Mouse (Mus musculus) left cerebral cortex, adult 18-20 months (tissue): Measurements from ENCODE around the gene Atp6v1e2. TPM values are rescaled to one million over a fixed set of nuclear protein-coding genes. Genes with fewer than 3 reads are reported as not detected.

ENCODE experiments used
- DNase-seq, 2 experiments: peaks; one replicate each; pipeline ENCODE4 v3.0.0; 2021 to 2022; ENCODE audit warnings: low spot score in 2 of 2, mixed read lengths in 1 of 2
- long read RNA-seq, 2 experiments: library from polyadenylated mRNA; stranded (forward); transcript quantifications; one replicate each; pipeline ENCODE4 v2.0.0; 2021
- total RNA-seq, 2 experiments: library from RNA; stranded (reverse); gene quantifications; 2 replicates each; pipeline ENCODE4 v1.2.3; 2021

Gene Atp6v1e2
- not detected for total RNA-seq
- long read RNA-seq, experiment 1: 0 reads
- long read RNA-seq, experiment 2: 0 reads

DNA sequence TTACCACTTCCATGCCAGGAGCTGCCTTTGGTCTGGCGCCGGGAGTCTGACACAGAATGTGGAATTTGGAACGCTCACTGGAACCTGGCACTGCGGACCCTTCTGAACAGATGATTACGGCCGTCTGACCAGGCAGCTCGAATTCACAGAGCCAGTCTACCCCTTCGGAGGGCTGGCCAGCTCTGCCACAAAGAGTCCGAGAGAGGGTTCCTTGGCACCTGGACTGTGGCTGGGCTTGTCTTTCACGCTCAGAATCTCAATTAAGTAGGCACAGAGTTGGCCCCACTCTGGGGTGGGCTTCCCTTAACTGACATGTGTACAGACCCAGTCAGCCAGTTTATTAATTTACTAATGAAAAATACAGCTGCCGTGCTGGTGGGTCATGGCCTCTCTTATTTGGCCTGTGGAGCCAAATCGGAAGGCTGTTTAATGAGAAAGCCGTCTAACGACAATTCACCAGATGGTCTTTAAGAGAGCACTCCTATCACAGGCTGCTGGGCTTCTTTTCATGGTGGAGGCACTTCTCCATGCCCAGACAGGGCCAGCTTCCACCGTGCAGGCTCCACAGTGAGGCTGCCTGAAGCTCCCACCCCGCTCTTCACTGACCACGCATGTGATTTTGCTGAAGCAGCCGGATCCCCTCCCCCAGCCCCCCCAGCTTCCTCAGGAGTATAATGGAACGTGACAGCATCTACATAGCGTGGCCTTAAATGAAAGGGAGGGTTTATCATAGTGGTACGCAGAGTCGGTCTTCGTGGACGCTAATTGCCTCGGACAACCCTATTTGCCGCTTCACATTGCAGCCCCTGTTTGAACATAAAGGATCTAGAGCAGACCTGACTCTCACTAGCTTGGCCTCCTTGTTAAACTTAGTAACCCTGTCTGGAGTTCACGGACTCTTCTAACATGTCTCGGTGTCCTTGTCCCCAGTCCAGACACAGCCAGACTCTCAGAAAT is at the start of gene Atp6v1e2:
Gene Atp6v1e2 (minus strand): TSS at position 58 of the 957 bp plus-strand sequence.
- no peak for DNase-seq

DNA sequence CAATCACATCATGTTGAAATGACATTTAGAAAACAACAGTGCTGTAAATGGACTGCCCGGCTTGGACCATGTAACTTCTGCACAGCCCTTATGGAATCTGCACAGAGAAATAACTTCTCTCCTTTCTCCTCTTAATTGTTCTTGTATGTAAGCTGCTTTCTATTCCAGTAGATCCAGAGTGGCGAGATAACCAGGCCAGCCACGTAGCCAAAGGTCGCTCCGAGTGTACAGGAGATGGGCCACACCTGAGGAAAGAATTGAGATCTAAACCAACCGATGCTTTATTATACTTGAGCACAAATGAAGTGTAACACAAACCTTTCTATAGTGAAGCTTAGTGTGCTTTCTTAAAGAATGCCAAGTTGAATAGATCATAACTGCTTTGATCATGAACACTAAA is 49.6 kb upstream of the Atp6v1e2 start:
- DNase-seq: no peak

DNA sequence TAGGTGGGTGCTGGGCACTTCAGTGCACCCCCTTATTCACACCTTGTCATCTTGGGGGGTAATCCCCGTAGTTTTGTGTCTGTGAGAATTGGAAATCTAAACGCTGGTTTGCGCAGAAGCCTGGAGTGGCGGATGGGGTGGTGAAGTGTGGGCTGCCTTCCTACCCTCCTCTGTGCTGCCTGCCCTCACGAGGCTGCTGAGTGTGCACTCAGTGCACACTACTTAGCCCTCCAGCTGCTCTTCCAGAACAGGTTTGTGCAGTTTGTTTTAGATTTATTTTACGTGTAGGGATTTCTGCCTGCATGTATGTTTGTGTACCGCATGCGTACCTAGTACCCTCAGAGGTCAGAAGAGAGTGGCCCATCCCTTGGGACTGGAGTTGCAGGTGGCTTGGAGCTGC is 43.6 kb upstream of the Atp6v1e2 start:
- no peak for DNase-seq

DNA sequence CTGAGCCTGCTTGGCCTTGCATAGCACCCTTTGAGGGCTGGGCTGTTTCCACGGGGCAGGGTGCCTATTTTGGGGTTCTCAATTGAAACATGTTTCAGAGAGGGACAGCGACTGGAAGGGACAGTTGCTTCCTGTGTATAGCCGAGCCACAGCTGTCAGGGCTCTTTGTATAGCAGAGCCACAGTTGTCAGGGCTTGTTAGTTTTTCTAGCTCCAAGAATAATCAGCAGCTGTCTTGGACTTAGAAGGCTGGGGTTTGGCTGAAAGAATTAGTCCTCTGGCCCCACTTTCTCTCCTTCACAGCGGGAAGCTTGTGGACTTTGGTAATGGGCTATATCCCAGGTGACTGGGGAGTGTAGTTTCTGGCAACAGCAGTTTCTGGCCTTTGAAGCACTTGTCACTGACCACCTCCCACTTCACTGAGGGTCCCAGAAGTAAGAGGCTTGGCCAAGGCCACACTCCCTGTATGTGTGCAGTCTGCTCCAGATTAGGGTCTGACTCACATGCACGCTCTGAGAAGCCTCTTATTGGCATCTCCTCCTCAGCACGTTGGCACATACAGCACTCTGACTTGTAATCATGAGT is 41.0 kb upstream of the Atp6v1e2 start:
- DNase-seq: no peak

DNA sequence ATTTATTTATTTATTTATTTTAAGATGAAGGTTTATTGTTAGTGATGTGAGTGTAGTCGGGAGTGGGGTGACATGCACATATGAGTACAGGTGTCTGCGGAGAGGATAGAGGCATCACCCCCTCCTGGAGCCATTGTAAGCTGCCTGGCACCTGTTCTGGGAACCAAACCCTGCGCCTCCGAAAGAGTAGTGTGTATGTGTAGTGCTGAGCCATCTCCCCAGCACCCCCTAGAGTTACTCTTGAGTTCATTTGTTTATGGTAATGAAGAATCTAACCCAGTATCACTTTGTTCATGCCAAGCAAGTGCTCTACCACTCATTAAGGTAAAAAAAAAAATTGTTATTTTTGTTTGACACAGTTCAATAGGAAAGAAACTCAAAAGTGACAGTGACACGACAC is 40.5 kb upstream of the Atp6v1e2 start:
- no peak for DNase-seq

DNA sequence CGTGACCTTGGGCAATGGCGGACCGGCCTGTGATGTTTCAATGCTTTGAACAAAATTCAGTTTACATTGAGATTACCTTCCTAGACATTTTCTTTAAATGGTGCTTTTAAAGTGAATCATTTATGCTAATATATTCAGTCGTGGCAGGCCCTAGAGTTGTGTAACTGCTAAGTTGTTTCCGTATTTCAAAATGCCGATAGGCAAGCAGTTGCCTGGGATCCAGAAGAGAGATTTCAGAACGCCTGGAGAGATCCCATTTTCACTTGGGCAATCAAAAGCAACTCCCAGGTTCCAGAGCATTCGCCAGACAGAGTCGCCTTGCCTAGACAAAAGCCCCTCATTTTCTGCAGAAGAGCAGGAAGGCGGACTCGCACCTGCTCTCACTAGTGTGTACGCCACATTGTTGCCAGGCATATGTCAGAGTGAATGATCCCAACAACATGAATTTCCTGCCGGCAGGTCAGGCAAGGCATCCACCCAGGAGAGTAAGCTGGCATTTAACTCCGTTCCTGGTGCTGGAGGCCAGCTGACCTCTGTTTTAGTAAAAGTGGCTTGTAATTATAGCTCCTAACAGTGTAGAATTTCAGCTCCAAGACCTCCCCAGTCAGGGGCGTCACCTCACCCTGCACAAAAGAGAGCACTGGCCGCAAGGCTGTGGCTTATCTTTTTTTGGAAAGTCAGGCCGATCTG is 38.9 kb upstream of the Atp6v1e2 start:
- DNase-seq: no peak

DNA sequence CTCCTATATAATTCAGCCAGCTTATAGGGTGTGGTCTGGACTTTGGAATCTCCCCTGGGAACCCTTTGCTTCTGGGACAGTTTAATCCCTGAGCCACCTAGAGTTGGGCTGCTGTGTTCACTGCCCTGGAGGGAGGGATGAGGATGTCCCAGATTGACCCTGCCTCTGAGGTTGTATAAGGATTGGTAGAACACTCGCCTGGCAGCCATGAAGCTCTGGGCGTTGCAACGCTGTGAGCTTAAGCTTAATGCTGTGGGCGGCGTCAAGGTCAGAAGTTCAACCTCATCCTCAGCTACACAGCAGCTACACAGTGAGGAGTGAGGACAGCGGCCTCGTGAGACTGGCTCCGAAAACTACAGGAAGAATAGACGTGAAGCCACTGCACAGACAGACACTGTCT is 34.8 kb upstream of the Atp6v1e2 start:
- no peak for DNase-seq

DNA sequence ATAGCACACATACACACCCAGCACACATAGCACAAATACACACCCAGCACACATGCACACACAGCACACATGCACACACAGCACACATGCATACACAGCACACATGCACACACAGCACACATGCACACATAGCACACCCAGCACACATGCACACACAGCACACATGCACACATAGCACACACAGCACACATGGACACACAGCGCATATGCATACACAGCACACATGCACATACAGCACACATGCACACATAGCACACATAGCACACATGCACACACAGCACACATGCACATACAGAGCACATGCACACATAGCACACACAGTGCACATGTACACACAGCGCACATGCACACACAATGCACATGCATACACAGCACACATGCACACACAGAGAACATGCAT is 34.0 kb upstream of the Atp6v1e2 start:
- DNase-seq: no peak

DNA sequence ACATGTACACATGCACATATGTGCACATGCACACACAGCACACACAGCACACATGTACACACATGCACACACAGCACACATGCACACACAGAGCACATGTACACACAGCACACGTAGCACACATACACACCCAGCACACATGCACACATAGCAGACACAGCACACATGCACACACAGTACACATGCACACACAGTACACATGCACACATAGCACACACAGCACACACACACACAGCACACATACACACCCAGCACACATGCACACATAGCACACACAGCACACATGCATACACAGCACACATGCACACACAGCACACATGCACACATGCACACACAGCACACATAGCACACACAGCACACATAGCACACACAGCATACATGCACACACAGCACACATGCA is 33.5 kb upstream of the Atp6v1e2 start:
- DNase-seq: no peak

DNA sequence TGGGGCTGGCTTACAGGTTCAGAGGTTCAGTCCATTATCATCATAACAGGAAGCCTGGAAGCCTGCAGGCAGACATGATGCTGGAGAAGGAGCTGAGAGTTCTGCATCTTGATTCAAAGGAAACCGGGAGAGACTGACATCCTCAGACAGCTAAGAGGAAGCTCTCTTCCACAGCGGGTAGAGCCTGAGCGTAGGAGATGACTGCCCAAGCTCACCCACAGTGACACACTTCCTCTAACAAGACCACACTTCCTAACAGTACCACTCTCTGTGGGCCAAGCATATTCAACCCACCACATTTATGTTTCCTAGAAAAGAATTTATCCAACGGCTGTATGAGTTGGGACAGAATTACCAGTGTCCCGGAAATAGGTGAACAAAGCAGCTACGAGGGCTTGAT is 30.8 kb upstream of the Atp6v1e2 start:
- no peak for DNase-seq

DNA sequence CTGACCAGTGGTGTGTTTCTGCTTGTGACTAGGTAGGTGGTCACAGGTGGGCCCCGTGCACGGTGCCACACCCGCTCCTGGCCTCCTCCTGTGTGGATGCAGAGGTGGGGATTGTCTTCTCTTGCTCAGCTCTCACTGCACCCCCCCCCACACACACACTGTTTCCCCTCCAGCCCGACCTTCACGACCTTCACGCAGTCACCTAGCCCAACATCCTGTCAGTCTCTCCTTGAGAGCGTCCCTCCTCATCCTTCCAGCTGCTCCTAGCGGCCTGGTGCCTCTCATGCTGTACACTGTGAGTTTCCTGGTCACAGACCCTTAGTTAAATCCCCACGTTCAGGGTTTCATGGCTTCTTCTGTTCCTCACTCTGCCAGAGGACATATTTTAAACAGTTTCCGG is 28.7 kb upstream of the Atp6v1e2 start:
- DNase-seq: no peak

DNA sequence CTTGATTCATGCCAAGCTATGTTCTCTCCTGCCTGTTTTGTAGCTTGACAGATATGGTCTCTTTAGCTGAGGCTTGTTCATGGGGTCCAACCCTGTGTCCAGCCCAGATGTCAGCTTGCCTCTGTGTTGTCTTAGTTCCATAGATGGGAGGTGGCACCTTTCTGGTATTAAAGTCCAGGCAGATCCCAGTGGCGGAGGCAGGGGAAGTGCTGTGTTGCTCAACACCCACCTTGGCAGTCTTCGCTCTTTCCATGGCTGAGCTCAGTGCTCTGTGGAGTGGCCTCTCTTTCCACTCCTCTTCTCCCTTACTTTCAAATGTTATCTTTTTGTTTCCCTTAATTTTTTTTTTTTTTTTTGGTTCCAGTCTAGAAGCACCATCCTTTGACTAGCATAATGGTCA is 25.4 kb upstream of the Atp6v1e2 start:
- no peak for DNase-seq

DNA sequence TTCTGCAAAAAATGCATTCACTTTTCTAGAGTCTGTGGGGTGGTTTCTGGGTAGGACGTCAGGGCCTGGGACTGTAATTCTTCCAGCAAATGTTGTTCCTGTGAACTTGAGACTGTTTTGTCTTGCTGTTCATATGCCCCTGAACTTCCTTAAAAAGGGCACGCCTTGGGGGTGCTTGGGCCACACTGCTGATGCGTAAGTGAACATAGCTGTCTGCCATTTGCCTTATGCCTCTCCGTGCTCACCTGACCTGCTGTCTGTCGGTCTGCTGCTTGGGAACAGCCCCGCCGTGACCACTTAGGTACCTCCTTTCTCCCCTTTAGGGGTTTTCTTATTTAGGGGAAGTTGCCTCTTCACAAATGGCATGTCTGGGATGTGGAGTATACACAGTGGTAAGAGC is 24.2 kb upstream of the Atp6v1e2 start:
- DNase-seq: no peak

DNA sequence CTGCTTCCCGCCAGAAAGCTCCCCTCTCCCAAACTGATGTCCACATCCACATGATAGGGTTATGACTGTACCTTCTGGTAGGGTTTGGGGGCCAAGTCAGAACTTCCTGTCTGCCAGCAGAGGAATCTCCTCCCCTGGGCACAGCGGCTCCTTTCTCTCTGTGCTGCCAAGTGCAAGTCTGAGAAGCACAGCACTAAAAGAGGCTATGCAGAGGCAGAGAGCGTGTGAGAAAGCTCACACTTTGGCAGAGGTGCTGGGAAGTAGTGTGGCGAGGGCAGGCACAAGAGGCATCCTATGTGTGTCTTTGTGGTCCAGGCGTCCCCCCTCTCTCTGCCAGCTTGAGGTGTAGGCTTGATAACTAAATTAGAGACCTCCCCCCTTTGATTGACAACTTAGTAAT is 23.3 kb upstream of the Atp6v1e2 start:
- no peak for DNase-seq

DNA sequence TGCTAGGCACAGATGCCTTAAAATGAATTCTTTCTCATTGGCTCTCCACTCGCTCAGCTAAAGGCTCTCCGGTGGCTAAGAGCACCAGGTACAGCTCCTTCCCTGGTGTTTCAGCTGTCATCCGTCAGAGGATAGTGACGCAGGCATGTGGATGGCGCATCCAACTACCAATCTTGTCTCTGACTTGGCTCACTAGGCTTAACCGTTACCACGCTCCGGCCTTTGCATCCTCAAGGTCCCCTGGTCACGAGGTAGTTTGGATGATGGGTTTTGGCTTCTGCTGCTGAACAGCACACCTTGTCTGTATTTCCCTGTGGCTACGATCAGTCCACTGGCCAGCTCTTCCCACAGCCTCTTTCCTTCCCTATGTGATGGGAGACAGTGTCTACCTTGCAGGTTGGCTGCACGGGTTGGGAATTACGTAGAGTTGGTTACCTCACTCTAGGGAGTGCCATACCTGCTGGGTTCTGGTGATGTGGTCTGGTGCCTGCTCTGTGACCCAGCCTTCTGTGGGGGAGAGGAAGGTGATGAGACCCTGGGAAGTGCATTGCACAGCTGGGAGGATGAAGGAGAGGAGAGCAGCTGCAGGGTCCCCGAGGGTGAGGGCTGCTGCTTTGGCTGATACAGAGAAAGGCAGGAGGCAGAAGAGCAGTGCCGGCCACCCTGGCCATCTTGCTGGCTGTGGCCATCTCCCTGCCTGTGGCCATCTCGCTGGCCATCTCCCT is 22.5 kb upstream of the Atp6v1e2 start:
- DNase-seq: no peak

DNA sequence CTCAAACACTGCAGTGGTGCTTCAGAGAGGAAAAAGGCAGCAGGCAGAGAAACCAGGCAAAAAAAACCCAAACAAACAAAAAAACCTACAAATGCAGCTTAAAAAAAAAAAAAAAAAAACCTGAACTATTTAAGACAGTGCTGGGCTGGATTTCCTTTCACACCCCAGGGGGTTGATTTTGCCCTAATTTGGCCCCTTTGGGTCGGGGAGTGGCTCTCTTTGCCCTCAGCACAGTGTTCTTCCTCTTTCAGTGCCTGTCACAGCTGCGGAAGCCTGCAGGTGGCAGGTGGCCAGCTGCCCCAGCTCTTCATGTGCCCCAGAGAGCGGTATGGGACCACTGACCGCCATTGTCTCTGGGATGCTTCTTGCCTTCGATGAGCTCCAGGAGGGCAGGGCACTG is 21.9 kb upstream of the Atp6v1e2 start:
- DNase-seq: no peak

DNA sequence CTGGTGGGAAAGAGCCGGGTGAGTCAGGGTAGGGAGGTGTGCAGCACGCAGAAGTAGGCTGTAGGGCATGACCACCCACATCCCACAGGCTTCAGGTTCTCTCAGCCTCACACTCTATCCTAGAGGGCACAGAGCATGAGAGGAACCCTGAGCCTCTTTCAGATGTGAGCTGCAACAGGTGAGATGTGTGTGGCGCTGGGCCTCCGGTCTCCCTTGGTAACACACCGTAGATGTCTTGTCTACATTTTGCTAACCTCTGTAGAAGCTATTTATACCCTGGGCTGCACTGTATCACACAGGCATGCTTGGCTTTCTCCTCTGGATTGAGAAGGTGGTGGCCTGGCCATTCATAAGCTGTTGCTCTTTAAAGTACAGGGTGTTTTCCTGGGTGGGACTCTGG is 20.9 kb upstream of the Atp6v1e2 start:
- DNase-seq: no peak

DNA sequence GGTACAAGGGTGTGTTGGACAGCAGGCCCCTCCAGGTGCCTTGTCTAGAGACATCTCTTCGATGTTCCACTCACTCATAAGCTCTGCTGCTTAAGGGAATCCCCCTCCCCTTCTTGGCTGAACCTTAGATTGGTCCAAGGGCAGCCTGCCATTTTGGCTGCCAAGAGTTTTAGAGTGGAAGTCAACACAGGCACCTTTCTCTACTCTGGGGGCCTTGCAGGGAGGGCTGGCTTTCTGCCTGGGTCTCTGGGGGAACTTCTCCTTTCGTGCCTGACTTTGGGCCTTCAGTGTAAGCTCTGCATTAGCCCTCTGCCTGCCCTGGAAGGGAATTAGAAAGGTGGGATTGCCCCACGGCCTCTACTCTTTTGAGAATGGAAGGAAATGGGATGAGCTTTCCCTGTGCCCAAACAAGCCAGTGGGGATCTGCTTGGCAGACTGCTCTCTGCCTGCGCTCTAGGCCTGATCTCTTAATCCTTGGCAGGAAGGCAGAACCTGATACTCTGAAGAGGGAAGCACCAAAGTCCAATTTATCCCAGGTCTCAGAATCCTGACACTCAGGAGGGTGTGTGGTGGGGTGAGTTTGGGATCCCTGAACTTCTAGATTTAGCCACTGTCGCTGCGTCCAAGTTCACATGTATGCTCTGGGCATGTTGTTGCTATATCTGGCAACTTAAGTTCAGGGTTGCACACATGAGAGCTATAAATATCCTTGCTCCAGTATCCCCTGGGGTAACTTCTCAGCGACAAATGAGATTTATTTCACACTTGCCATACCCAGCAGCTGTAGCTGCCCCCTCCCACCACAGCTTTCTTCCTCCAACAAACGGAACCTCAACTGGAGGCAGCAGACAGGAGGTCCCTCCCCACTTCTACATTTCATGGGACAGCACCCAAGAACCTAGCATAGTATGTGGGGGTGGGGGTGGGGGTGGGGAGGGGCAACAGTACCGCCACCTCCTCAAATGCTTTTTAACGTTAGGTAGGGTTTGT is 20.1 kb upstream of the Atp6v1e2 start:
- DNase-seq: no peak

DNA sequence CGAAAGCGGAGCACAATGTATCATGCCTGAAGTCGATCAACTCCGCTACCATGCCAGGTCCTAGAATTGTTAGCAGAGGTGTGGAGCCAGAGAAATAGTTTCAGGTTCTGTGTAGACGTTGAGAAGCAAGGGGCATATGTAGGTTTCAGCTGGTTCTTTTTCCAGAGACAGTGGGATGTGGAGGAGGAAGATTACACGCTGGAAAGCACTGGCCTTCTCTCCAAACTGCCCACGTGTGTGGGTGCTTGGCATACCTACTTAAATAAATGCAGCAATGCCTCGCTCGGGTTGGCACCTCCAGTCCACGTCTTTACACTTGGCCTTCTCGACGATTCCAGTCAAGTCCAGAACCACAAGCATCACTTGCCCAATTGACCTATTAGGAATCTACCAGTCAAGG is 19.4 kb upstream of the Atp6v1e2 start:
- no peak for DNase-seq

DNA sequence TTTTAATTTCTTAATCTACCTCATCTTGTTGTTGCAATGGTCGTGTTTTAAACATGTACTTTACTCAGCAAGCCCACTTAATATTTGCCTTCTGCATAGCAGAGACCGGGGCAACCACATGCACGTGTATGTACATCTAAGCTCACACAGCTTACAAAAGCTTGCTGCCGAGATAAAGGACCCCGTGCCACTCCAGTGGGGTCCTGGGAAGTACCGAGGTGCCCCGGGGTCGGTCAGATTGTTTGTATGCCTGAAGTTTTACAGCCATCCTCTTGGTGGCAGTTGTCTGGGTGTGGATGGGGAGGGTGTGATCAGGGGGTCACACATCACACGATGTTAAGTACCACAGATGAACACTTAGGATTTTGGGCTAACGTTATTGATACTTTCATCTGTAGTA is 18.3 kb upstream of the Atp6v1e2 start:
- no peak for DNase-seq
